Mouse (Mus musculus) heart, postnatal 0 days (tissue): ENCODE results near the gene Cbfa2t3. TPM values are rescaled to one million over a fixed set of nuclear protein-coding genes. Genes with fewer than 3 reads are reported as not detected.

Experiments used
- ATAC-seq: fragments of 200-750 bp; cut with Nextera tagmentation; 2 replicates; pipeline ENCODE4 v1.8.0; 2017; ENCODE audit warnings: low read depth, moderate number of reproducible peaks, moderate library complexity; ENCODE audit not compliant: insufficient read depth
- DNase-seq: peaks from one replicate; pipeline ENCODE4 v3.0.0-alpha.2; 2016; ENCODE audit warnings: low spot score
- H3K27ac ChIP-seq: fragments of 300-500 bp; sonication (generic); 2 replicates; pipeline ENCODE4 v1.5.1; 2014; ENCODE audit warnings: low read depth, mild to moderate bottlenecking
- H3K27me3 ChIP-seq: fragments of 300-500 bp; sonication (generic); 2 replicates; pipeline ENCODE4 v1.6.1; 2014; ENCODE audit warnings: low read length, mixed read lengths; ENCODE audit not compliant: control insufficient read depth, insufficient read depth
- H3K36me3 ChIP-seq: fragments of 300-500 bp; sonication (generic); replicated peaks from 2 replicates; pipeline ENCODE4 v1.6.1; 2014; ENCODE audit warnings: low read length, mixed read lengths; ENCODE audit not compliant: control insufficient read depth, insufficient read depth
- H3K4me1 ChIP-seq: fragments of 300-500 bp; sonication (generic); 2 replicates; pipeline ENCODE4 v1.6.1; 2014; ENCODE audit warnings: antibody characterized with exemption; ENCODE audit not compliant: control insufficient read depth, insufficient read depth
- H3K4me2 ChIP-seq: fragments of 300-500 bp; sonication (generic); 2 replicates; pipeline ENCODE4 v1.6.1; 2014; ENCODE audit warnings: low read depth, mild to moderate bottlenecking, low read length, moderate library complexity
- H3K4me3 ChIP-seq: fragments of 300-500 bp; sonication (generic); 2 replicates; pipeline ENCODE4 v1.5.1; 2014; ENCODE audit warnings: low read depth, low read length
- H3K9ac ChIP-seq: fragments of 300-500 bp; sonication (generic); replicated peaks from 2 replicates; pipeline ENCODE4 v1.6.1; 2014; ENCODE audit warnings: low read depth, low read length, mixed read lengths
- H3K9me3 ChIP-seq: fragments of 300-500 bp; sonication (generic); replicated peaks from 2 replicates; pipeline ENCODE4 v1.6.1; 2016; ENCODE audit warnings: low read length; ENCODE audit not compliant: control insufficient read depth
- CTCF ChIP-seq: IDR thresholded peaks from 2 replicates; pipeline ENCODE4 v1.5.1; 2016; ENCODE audit warnings: antibody characterized with exemption, control low read depth, low read depth
- EP300 ChIP-seq: IDR thresholded peaks from 2 replicates; pipeline ENCODE4 v1.6.1; 2016; ENCODE audit warnings: antibody characterized with exemption, low read depth
- WGBS: fragments of 180-500 bp; shearing (Covaris S2); extraction: QIAGEN DNeasy Blood & Tissue Kit; methylation state at CpG from one replicate; pipeline ENCODE4 v1.1.7; 2014; 5-methylcytosine and 5-hydroxymethylcytosine counted together
- polyA plus RNA-seq: library from polyadenylated mRNA; unstranded; fragments of >200 nt; fragmentation: Nextera tagmentation; extraction: Ambion mirVana; gene quantifications from 2 replicates; pipeline ENCODE4 v1.2.1, GENCODE M21; 2015
- total RNA-seq: library from RNA; depleted of rRNA; stranded (reverse); fragments of >200 nt; gene quantifications from 2 replicates; pipeline ENCODE4 v1.2.3, GENCODE M21; 2014; ENCODE audit warnings: low replicate concordance

Cbfa2t3 gene
- total and polyA plus RNA-seq, 2 experiments from 2014 or later, result 1.1 to 4.3 TPM

- peaks cover 19% of the 10 kb centered on the region for H3K36me3 ChIP-seq
- H3K4me2 ChIP-seq, result no peak overlapping the region
- no peak overlapping the region for H3K27ac ChIP-seq
- H3K9me3 ChIP-seq, result no peaks in the 10 kb centered on the region
- no peaks in the 10 kb centered on the region for H3K4me1 ChIP-seq
- H3K27me3 ChIP-seq, result 0 out of 2 replicates have a peak, but pooled peaks cover 4% of the 10 kb centered on the region
- ATAC-seq, result no peak
- TF ChIP-seq CTCF, result no peak
- WGBS, result 63% methylated on average over 10 of the region's 10 CpGs
- no peak overlapping the region for H3K4me3 ChIP-seq
- DNase-seq, result no peak
- H3K9ac ChIP-seq, result no peak overlapping the region
These were observed 69.5 kb downstream of the Cbfa2t3 start for GRCm38 (mm10) chr8:122629388-122629787.

GRCm38 (mm10) chr8:122626896-122627295 is 72.0 kb downstream of the Cbfa2t3 start:
- Histone ChIP-seq H3K4me3 (no peak overlapping the region), H3K36me3 (peaks cover 7% of the 10 kb centered on the region; the same call in 1 of the 2 replicates), H3K27me3 (0 out of 2 replicates have a peak, but pooled peaks cover 4% of the 10 kb centered on the region), H3K9me3 (no peaks in the 10 kb centered on the region), H3K9ac (no peak overlapping the region), H3K4me2 (no peak overlapping the region), H3K4me1 (no peaks in the 10 kb centered on the region), H3K27ac (no peak overlapping the region)
- DNase-seq, result no peak
- no peak for ATAC-seq
- 77% methylated on average over 2 of the region's 2 CpGs for WGBS
- TF ChIP-seq CTCF, result no peak
- no peak for TF ChIP-seq EP300

- DNase-seq, result no peak
- no peaks in the 10 kb centered on the region for H3K9me3 ChIP-seq
- TF ChIP-seq EP300, result no peak
- no peak for TF ChIP-seq CTCF
- no peak for ATAC-seq
- H3K4me1 ChIP-seq, result no peaks in the 10 kb centered on the region
- no peak overlapping the region for H3K4me3 ChIP-seq
- no peak overlapping the region for H3K27ac ChIP-seq
- H3K36me3 ChIP-seq, result peaks cover 4% of the 10 kb centered on the region; the same call in 1 of the 2 replicates
- H3K9ac ChIP-seq, result no peak overlapping the region
- WGBS, result 73% methylated on average over 9 of the region's 9 CpGs
- H3K27me3 ChIP-seq, result 0 out of 2 replicates have a peak, but pooled peaks cover 4% of the 10 kb centered on the region
- H3K4me2 ChIP-seq, result no peak overlapping the region
These were observed 73.1 kb downstream of the Cbfa2t3 start for GRCm38 (mm10) chr8:122625811-122626210.

- 0 out of 2 replicates have a peak, but pooled peaks cover 4% of the 10 kb centered on the region for H3K27me3 ChIP-seq
- no peak overlapping the region for H3K9ac ChIP-seq
- H3K4me1 ChIP-seq, result no peaks in the 10 kb centered on the region
- peak; percentile 33; the same call in 1 of the 2 replicates for TF ChIP-seq CTCF
- TF ChIP-seq EP300, result no peak
- no peak overlapping the region for H3K4me3 ChIP-seq
- 0 out of 2 replicates have a peak, but pooled peaks have one; percentile 3 for ATAC-seq
- H3K36me3 ChIP-seq, result no peaks in the 10 kb centered on the region
- no peak for DNase-seq
- no peak overlapping the region for H3K4me2 ChIP-seq
- no peak overlapping the region for H3K27ac ChIP-seq
- 61% methylated on average over 5 of the region's 5 CpGs for WGBS
- no peaks in the 10 kb centered on the region for H3K9me3 ChIP-seq
These were observed 74.3 kb downstream of the Cbfa2t3 start for GRCm38 (mm10) chr8:122624653-122625052.

GRCm38 (mm10) chr8:122623844-122624642 is 74.9 kb downstream of the Cbfa2t3 start:
- ATAC-seq (peak; percentile 50), DNase-seq (no peak)
- no peak overlapping the region for H3K4me2 ChIP-seq
- no peaks in the 10 kb centered on the region for H3K9me3 ChIP-seq
- no peak for TF ChIP-seq CTCF
- TF ChIP-seq EP300, result no peak
- no peak overlapping the region for H3K27ac ChIP-seq
- 0 out of 2 replicates have a peak, but pooled peaks cover 4% of the 10 kb centered on the region for H3K27me3 ChIP-seq
- 65% methylated on average over 17 of the region's 17 CpGs for WGBS
- no peaks in the 10 kb centered on the region for H3K36me3 ChIP-seq
- H3K9ac ChIP-seq, result no peak overlapping the region
- H3K4me3 ChIP-seq, result no peak overlapping the region
- no peaks in the 10 kb centered on the region for H3K4me1 ChIP-seq
